Comparison of ENCODE assay signal across 25 mouse cellular contexts in genomic region chr13:52858373-52858772, GRCm38 (mm10).
DNase-seq lines count a peak whose midpoint lies in the region; ATAC-seq lines count a peak whose summit lies in the region.
"Had no signal": no experiment of that assay in that cellular context is flagged by ENCODE, and none has a peak within 500 bp of the region (broad histone marks: within the 10 kb centered on the region; RNA-seq: fewer than 3 reads in every experiment).

No protein-coding gene starts in this region.

- ATAC-seq in heart, embryonic 14.5 days (ENCODE audit: insufficient number of reproducible peaks, insufficient read depth, low FRiP score, low read depth), result no peak
- ATAC-seq in intestine, embryonic 16.5 days, result 0 out of 2 replicates have a peak, but pooled peaks have one; percentile 23
- ATAC-seq in intestine, embryonic 15.5 days, result no peak
- ATAC-seq in midbrain, embryonic 11.5 days (ENCODE audit: low FRiP score), result no peak
- ATAC-seq in midbrain, embryonic 14.5 days (ENCODE audit: low FRiP score, low TSS enrichment), result no peak
- ATAC-seq in stomach, embryonic 15.5 days (ENCODE audit: insufficient read depth, low FRiP score, low read depth), result no peak
- ATAC-seq: Patski had no signal

- H3K4me3 ChIP-seq in heart, embryonic 14.5 days (ENCODE audit: control insufficient read depth in 1 of 2, insufficient read depth in 1 of 2, low read depth in 1 of 2, low read length in 2 of 2), result no peak overlapping the region
- H3K4me3 ChIP-seq in intestine, embryonic 16.5 days (ENCODE audit: low read length), result no peak overlapping the region
- H3K4me3 ChIP-seq in intestine, embryonic 15.5 days (replicated peaks), result no peak overlapping the region
- H3K4me3 ChIP-seq in midbrain, embryonic 11.5 days (ENCODE audit: low read depth, low read length), result no peak overlapping the region
- H3K4me3 ChIP-seq in midbrain, embryonic 14.5 days (replicated peaks; ENCODE audit: low read depth, low read length), result no peak overlapping the region
- no peak overlapping the region for H3K4me3 ChIP-seq in stomach, embryonic 15.5 days (replicated peaks)
- H3K4me3 ChIP-seq: forebrain, embryonic 13.5 days; heart, embryonic 15.5 days; left cerebral cortex, adult 2 months; limb, embryonic 12.5 days; liver, embryonic 15.5 days; midbrain, embryonic 10.5 days; myocyte; neural tube, embryonic 12.5 days had no signal

- no peak for DNase-seq in heart, adult 11 months
- DNase-seq in midbrain, embryonic 11.5 days (ENCODE audit: low spot score, missing footprints), result peak; percentile 61
- DNase-seq in midbrain, embryonic 14.5 days, result no peak
- no peak for DNase-seq in ovary, adult 18-20 months (ENCODE audit: low spot score)
- DNase-seq: adrenal gland, postnatal 10 days; gastrocnemius, postnatal 10 days; kidney, adult 11 months; kidney, postnatal 14 days; lung, postnatal 14 days; retina, postnatal 1 day; right cerebral cortex, postnatal 14 days; thymus, postnatal 14 days had no signal

- 0 out of 2 replicates have a peak overlapping the region, but pooled peaks have one; percentile 4 for H3K9ac ChIP-seq in heart, embryonic 14.5 days (ENCODE audit: low read length)
- H3K9ac ChIP-seq in intestine, embryonic 16.5 days (ENCODE audit: low read depth, low read length), result no peak overlapping the region
- no peak overlapping the region for H3K9ac ChIP-seq in intestine, embryonic 15.5 days
- no peak overlapping the region for H3K9ac ChIP-seq in midbrain, embryonic 11.5 days (ENCODE audit: low read length)
- no peak overlapping the region for H3K9ac ChIP-seq in midbrain, embryonic 14.5 days (replicated peaks; ENCODE audit: low read length)
- H3K9ac ChIP-seq in stomach, embryonic 15.5 days, result no peak overlapping the region
- H3K9ac ChIP-seq: forebrain, embryonic 13.5 days; heart, embryonic 15.5 days; limb, embryonic 12.5 days; liver, embryonic 15.5 days; neural tube, embryonic 12.5 days had no signal

- H3K4me1 ChIP-seq in heart, embryonic 14.5 days (ENCODE audit: control insufficient read depth in 2 of 2, insufficient read depth in 2 of 2, low read length in 2 of 2), result peaks cover 10 to 20% of the 10 kb centered on the region in 2 experiments
- no peaks in the 10 kb centered on the region; the same call in 1 of the 2 replicates for H3K4me1 ChIP-seq in intestine, embryonic 16.5 days (ENCODE audit: control insufficient read depth, insufficient read depth, low read length)
- peaks cover 6% of the 10 kb centered on the region; the same call in 1 of the 2 replicates for H3K4me1 ChIP-seq in intestine, embryonic 15.5 days (replicated peaks)
- no peaks in the 10 kb centered on the region for H3K4me1 ChIP-seq in midbrain, embryonic 11.5 days (ENCODE audit: control insufficient read depth, insufficient read depth, low read length)
- H3K4me1 ChIP-seq in midbrain, embryonic 14.5 days (ENCODE audit: control insufficient read depth, insufficient read depth, low read length), result no peaks in the 10 kb centered on the region
- peaks cover 5% of the 10 kb centered on the region; the same call in 1 of the 2 replicates for H3K4me1 ChIP-seq in stomach, embryonic 15.5 days
- H3K4me1 ChIP-seq: liver, embryonic 15.5 days; neural tube, embryonic 12.5 days had no signal

- peaks cover 2% of the 10 kb centered on the region; the same call in 1 of the 2 replicates for H3K36me3 ChIP-seq in heart, embryonic 14.5 days (ENCODE audit: control insufficient read depth, insufficient read depth, low read length)
- no peaks in the 10 kb centered on the region for H3K36me3 ChIP-seq in intestine, embryonic 16.5 days (ENCODE audit: control insufficient read depth, insufficient read depth, low read length)
- H3K36me3 ChIP-seq in intestine, embryonic 15.5 days, result no peaks in the 10 kb centered on the region
- H3K36me3 ChIP-seq in midbrain, embryonic 11.5 days (ENCODE audit: control insufficient read depth, insufficient read depth, low read length), result no peaks in the 10 kb centered on the region
- no peaks in the 10 kb centered on the region for H3K36me3 ChIP-seq in midbrain, embryonic 14.5 days (ENCODE audit: control insufficient read depth, insufficient read depth, low read length)
- no peaks in the 10 kb centered on the region for H3K36me3 ChIP-seq in stomach, embryonic 15.5 days
- H3K36me3 ChIP-seq: heart, embryonic 15.5 days; limb, embryonic 12.5 days; liver, embryonic 15.5 days; midbrain, embryonic 10.5 days; neural tube, embryonic 12.5 days had no signal

- H3K27ac ChIP-seq in heart, embryonic 14.5 days (replicated peaks in 1 of 2; ENCODE audit: control insufficient read depth in 1 of 2, insufficient read depth in 1 of 2, low read depth in 2 of 2, low read length in 2 of 2), result no peak overlapping the region
- no peak overlapping the region for H3K27ac ChIP-seq in intestine, embryonic 16.5 days (ENCODE audit: low read length)
- no peak overlapping the region for H3K27ac ChIP-seq in intestine, embryonic 15.5 days
- no peak overlapping the region for H3K27ac ChIP-seq in midbrain, embryonic 11.5 days (ENCODE audit: low read depth, low read length)
- H3K27ac ChIP-seq in midbrain, embryonic 14.5 days (replicated peaks; ENCODE audit: low read depth, low read length), result no peak overlapping the region
- H3K27ac ChIP-seq in stomach, embryonic 15.5 days, result 0 out of 2 replicates have a peak overlapping the region, but pooled peaks have one; percentile 21
- H3K27ac ChIP-seq: heart, embryonic 15.5 days; left cerebral cortex, adult 2 months; limb, embryonic 12.5 days; liver, embryonic 15.5 days; midbrain, embryonic 10.5 days; neural tube, embryonic 12.5 days had no signal

- 53% methylated on average over 12 of the region's 12 CpGs for WGBS in heart, embryonic 14.5 days
- 69% methylated on average over 12 of the region's 12 CpGs for WGBS in intestine, embryonic 16.5 days
- WGBS in intestine, embryonic 15.5 days, result 74% methylated on average over 12 of the region's 12 CpGs
- WGBS in midbrain, embryonic 11.5 days, result 88% methylated on average over 12 of the region's 12 CpGs
- WGBS in midbrain, embryonic 14.5 days, result 91% methylated on average over 12 of the region's 12 CpGs
- 62% methylated on average over 12 of the region's 12 CpGs for WGBS in stomach, embryonic 15.5 days

- no peak overlapping the region for H3K4me2 ChIP-seq in heart, embryonic 14.5 days (ENCODE audit: low read length)
- H3K4me2 ChIP-seq in intestine, embryonic 16.5 days (ENCODE audit: low read depth, low read length), result no peak overlapping the region
- H3K4me2 ChIP-seq in intestine, embryonic 15.5 days (replicated peaks), result no peak overlapping the region
- no peak overlapping the region for H3K4me2 ChIP-seq in midbrain, embryonic 11.5 days
- no peak overlapping the region for H3K4me2 ChIP-seq in midbrain, embryonic 14.5 days (ENCODE audit: low read length)
- H3K4me2 ChIP-seq in stomach, embryonic 15.5 days, result no peak overlapping the region
- H3K4me2 ChIP-seq: forebrain, embryonic 13.5 days; heart, embryonic 15.5 days; limb, embryonic 12.5 days; liver, embryonic 15.5 days; neural tube, embryonic 12.5 days had no signal

- H3K27me3 ChIP-seq in heart, embryonic 14.5 days (ENCODE audit: control insufficient read depth, insufficient read depth, low read length), result no peaks in the 10 kb centered on the region
- H3K27me3 ChIP-seq in intestine, embryonic 16.5 days (replicated peaks; ENCODE audit: control insufficient read depth, insufficient read depth, low read length), result no peaks in the 10 kb centered on the region
- H3K27me3 ChIP-seq in intestine, embryonic 15.5 days (replicated peaks), result no peaks in the 10 kb centered on the region
- no peaks in the 10 kb centered on the region for H3K27me3 ChIP-seq in midbrain, embryonic 11.5 days (ENCODE audit: control insufficient read depth, insufficient read depth, low read length)
- H3K27me3 ChIP-seq in midbrain, embryonic 14.5 days (ENCODE audit: control insufficient read depth, insufficient read depth, low read length), result no peaks in the 10 kb centered on the region
- no peaks in the 10 kb centered on the region for H3K27me3 ChIP-seq in stomach, embryonic 15.5 days (replicated peaks)
- H3K27me3 ChIP-seq: forebrain, embryonic 13.5 days; heart, embryonic 15.5 days; limb, embryonic 12.5 days; liver, embryonic 15.5 days; neural tube, embryonic 12.5 days; Patski had no signal

- H3K9me3 ChIP-seq in heart, embryonic 14.5 days (ENCODE audit: control insufficient read depth, low read length), result no peaks in the 10 kb centered on the region; the same call in 1 of the 2 replicates
- no peaks in the 10 kb centered on the region for H3K9me3 ChIP-seq in intestine, embryonic 16.5 days (ENCODE audit: control insufficient read depth, low read length)
- H3K9me3 ChIP-seq in intestine, embryonic 15.5 days, result no peaks in the 10 kb centered on the region
- H3K9me3 ChIP-seq in midbrain, embryonic 11.5 days (ENCODE audit: control insufficient read depth, low read length), result no peaks in the 10 kb centered on the region
- H3K9me3 ChIP-seq in midbrain, embryonic 14.5 days (ENCODE audit: control insufficient read depth, low read length), result no peaks in the 10 kb centered on the region
- H3K9me3 ChIP-seq in stomach, embryonic 15.5 days, result no peaks in the 10 kb centered on the region
- H3K9me3 ChIP-seq: forebrain, embryonic 13.5 days; heart, embryonic 15.5 days; liver, embryonic 15.5 days; midbrain, embryonic 10.5 days; neural tube, embryonic 12.5 days had no signal
